Mouse (Mus musculus): ENCODE results near the gene Morn1. TPM values are rescaled to one million over a fixed set of nuclear protein-coding genes. Genes with fewer than 3 reads are reported as not detected.
"Not testable (repeated sequence)": the region's sequence is repeated elsewhere in the genome, so short reads cannot be mapped to it uniquely, and the experiment has no call there.

Gene Morn1
- polyA plus RNA-seq, 1 experiment = 44.0 TPM

DNA sequence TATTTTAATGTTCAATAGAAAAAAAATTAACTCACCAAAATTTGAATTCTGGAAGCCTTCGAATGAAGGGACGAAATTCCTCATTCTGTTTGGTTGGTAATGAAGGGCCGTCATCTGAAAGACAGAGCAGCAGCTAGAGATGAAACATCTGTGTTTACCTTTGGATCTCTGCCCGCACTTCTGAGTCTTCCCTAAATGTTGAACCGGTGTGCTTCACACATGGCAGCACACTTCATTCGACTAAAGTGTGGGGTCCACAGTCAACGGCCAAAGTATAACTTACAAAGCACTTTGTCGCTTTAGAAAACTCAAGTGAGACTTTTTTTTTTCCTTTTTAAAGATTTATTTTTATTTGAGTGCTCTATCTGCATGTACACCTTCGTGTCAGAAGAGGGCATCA lies 9.7 kb upstream of the Morn1 start:
- no peaks in the 10 kb centered on the region for H3K4me1 ChIP-seq (ENCODE audit: control insufficient read depth, insufficient read depth, low read length)
- H3K4me3 ChIP-seq (ENCODE audit: control insufficient read depth, low read depth, low read length) = no peak overlapping the region
- no peak overlapping the region for H3K27ac ChIP-seq (ENCODE audit: control insufficient read depth, insufficient read depth, low read depth, low read length)
- no peak for TF ChIP-seq CTCF (IDR thresholded peaks at IDR 0.05; ENCODE audit: control insufficient read depth, insufficient read depth, insufficient replicate concordance, low read depth, low read length)
- TF ChIP-seq POLR2A (IDR thresholded peaks at IDR 0.05; ENCODE audit: control insufficient read depth, low read depth, low read length) = no peak
- no peaks in the 10 kb centered on the region for H3K27me3 ChIP-seq (ENCODE audit: control insufficient read depth, insufficient read depth, low read length)
- H3K36me3 ChIP-seq (ENCODE audit: control insufficient read depth, insufficient read depth, low read length) = peaks cover 4% of the 10 kb centered on the region; the same call in 1 of the 2 replicates

DNA sequence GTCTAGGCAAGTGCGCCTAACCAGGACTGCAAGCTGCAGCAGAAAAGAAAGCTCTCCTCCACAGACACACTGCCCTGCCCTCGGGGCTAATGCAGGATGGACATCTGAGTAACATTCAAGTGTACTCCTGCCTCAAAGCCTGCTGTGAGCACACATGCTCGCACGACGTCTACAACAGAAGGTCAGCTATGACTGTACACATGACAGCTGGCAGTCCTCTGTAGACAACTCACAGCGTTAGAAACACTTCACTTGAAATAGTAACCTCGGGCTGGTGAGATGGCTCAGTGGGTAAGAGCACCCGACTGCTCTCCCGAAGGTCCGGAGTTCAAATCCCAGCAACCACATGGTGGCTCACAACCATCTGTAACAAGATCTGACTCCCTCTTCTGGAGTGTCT lies 7.6 kb upstream of the Morn1 start:
- H3K36me3 ChIP-seq (ENCODE audit: control insufficient read depth, insufficient read depth, low read length); H3K27ac ChIP-seq (ENCODE audit: control insufficient read depth, insufficient read depth, low read depth, low read length); H3K27me3 ChIP-seq (ENCODE audit: control insufficient read depth, insufficient read depth, low read length); H3K4me3 ChIP-seq (ENCODE audit: control insufficient read depth, low read depth, low read length); H3K4me1 ChIP-seq (ENCODE audit: control insufficient read depth, insufficient read depth, low read length): not testable (repeated sequence)

DNA sequence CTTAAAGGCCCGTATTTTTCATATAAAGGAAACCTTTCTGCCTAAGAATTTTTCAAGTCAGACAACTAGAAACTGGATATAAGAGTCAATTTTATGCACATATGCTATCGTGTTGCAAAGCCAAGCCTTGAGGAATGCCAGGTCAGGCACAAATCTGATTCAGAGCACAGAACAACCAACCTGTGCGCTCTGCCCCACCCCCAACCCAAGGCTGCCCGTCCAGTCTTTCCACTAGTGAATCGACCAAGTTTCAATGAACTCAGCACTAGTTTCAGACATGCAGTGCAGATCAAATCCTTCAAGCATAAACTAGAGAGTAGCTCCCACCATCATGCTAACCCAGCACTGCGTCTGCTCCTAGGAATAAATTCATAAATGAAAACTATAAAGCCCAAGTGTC lies 6.7 kb upstream of the Morn1 start:
- H3K27ac ChIP-seq (ENCODE audit: control insufficient read depth, insufficient read depth, low read depth, low read length) = no peak overlapping the region
- TF ChIP-seq CTCF (IDR thresholded peaks at IDR 0.05; ENCODE audit: control insufficient read depth, insufficient read depth, insufficient replicate concordance, low read depth, low read length) (no peak), POLR2A (IDR thresholded peaks at IDR 0.05; ENCODE audit: control insufficient read depth, low read depth, low read length) (no peak)
- H3K27me3 ChIP-seq (ENCODE audit: control insufficient read depth, insufficient read depth, low read length) = no peaks in the 10 kb centered on the region
- H3K4me1 ChIP-seq (ENCODE audit: control insufficient read depth, insufficient read depth, low read length) = peaks cover under 1% of the 10 kb centered on the region; the same call in 1 of the 2 replicates
- no peak overlapping the region for H3K4me3 ChIP-seq (ENCODE audit: control insufficient read depth, low read depth, low read length)
- H3K36me3 ChIP-seq (ENCODE audit: control insufficient read depth, insufficient read depth, low read length) = peaks cover 2% of the 10 kb centered on the region; the same call in 1 of the 2 replicates

DNA sequence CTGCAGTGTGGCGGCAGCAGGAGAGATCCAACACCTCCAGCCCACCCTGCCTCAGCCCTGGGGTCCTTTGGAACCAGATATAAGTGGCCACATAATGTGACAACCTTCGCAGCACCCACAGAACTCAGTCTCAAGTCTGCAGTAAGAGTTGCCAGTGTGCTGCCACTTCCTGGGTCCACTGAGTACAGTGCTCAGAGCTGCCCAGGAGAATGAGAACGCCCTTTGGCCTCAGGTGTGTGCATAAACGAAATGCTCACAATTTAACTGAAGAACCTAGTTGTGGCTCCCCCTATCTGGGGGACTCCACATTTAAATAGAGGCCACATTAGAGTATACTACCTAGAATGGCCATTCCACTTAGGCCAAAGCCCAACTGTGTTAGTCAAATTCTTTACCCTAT lies 2.8 kb upstream of the Morn1 start:
- no peaks in the 10 kb centered on the region; the same call in 1 of the 2 replicates for H3K27me3 ChIP-seq (ENCODE audit: control insufficient read depth, insufficient read depth, low read length)
- TF ChIP-seq POLR2A (IDR thresholded peaks at IDR 0.05; ENCODE audit: control insufficient read depth, low read depth, low read length) (no peak), CTCF (IDR thresholded peaks at IDR 0.05; ENCODE audit: control insufficient read depth, insufficient read depth, insufficient replicate concordance, low read depth, low read length) (no peak)
- no peak overlapping the region for H3K27ac ChIP-seq (ENCODE audit: control insufficient read depth, insufficient read depth, low read depth, low read length)
- H3K36me3 ChIP-seq (ENCODE audit: control insufficient read depth, insufficient read depth, low read length) = peaks cover 2% of the 10 kb centered on the region; the same call in 1 of the 2 replicates
- H3K4me3 ChIP-seq (ENCODE audit: control insufficient read depth, low read depth, low read length) = no peak overlapping the region
- H3K4me1 ChIP-seq (ENCODE audit: control insufficient read depth, insufficient read depth, low read length) = peaks cover 5% of the 10 kb centered on the region

DNA sequence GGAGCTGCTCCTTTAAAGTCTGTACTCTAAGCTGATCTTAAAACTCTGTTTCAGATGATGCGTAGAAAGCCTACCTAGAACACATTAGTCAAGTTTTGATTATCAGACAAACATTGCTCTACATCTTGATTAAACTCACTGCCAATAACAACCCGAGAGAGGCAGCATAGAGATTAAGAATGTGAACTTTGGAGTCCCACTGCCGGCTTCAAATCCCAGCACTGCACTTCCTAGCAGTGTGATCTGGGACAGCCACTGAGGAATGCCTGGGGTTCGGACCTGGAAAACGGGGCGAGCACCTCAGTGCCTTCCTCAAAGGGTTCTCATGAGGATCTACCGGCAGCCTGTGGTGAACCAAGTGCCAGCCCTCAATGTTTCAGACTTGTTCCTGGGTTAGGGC lies 2.0 kb upstream of the Morn1 start:
- TF ChIP-seq POLR2A (IDR thresholded peaks at IDR 0.05; ENCODE audit: control insufficient read depth, low read depth, low read length) (no peak), CTCF (IDR thresholded peaks at IDR 0.05; ENCODE audit: control insufficient read depth, insufficient read depth, insufficient replicate concordance, low read depth, low read length) (no peak)
- peak overlapping the region; percentile 91 for H3K4me3 ChIP-seq (ENCODE audit: control insufficient read depth, low read depth, low read length)

DNA sequence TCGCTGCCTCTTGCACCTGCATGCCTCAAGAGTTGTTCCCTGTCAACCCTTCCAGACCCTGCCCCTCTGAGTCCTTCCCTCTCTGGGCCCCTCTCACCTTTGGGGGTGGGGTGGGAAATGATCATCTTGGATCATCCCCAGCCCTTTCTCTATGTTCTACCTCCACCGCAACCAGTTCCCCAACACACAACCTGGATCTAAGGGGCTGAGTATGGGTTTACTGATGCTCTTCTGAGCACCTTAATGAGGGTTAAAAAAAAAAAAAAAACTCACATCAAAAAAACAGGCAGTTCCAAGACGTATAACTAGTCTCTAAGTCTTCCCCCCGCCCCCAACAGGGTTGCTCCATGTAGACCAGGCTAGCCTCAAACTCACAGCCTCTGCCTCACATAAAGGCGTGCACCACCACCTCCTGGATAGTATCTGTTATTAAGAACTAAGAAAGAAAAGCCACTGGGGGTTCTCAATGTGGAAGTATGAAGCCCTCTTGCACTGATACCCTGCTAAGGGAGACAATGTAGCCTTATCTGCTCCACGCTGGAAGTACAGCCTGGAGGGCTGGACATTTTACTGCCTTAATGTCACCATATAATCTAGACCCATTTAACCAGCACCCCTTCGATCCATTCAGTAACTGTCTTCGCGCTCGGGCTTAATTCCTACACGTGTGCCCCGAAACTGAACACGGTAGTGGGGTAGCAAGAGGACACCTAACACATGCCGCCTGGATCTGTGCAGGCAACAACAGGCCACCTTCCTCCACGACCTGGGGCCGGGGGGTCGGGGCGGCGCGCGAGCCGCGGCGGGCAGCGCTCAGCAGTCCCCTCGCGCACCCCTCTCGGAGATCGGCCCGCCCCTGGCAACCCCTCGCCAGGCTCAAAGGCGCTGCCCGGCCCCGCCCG lies 920 bp upstream of the Morn1 start:
- peaks cover 5% of the 10 kb centered on the region for H3K4me1 ChIP-seq (ENCODE audit: control insufficient read depth, insufficient read depth, low read length)
- TF ChIP-seq POLR2A (IDR thresholded peaks at IDR 0.05; ENCODE audit: control insufficient read depth, low read depth, low read length) (no peak), CTCF (IDR thresholded peaks at IDR 0.05; ENCODE audit: control insufficient read depth, insufficient read depth, insufficient replicate concordance, low read depth, low read length) (no peak)
- no peaks in the 10 kb centered on the region; the same call in 1 of the 2 replicates for H3K27me3 ChIP-seq (ENCODE audit: control insufficient read depth, insufficient read depth, low read length)
- peak overlapping the region; percentile 91 for H3K4me3 ChIP-seq (ENCODE audit: control insufficient read depth, low read depth, low read length)
- H3K27ac ChIP-seq (ENCODE audit: control insufficient read depth, insufficient read depth, low read depth, low read length) = peak overlapping the region; percentile 88
- peaks cover 2% of the 10 kb centered on the region for H3K36me3 ChIP-seq (ENCODE audit: control insufficient read depth, insufficient read depth, low read length)

More for the DNA sequence above, 2.0 kb upstream of the Morn1 start:
- H3K27me3 ChIP-seq (ENCODE audit: control insufficient read depth, insufficient read depth, low read length) = no peaks in the 10 kb centered on the region; the same call in 1 of the 2 replicates
- H3K36me3 ChIP-seq (ENCODE audit: control insufficient read depth, insufficient read depth, low read length) = peaks cover 2% of the 10 kb centered on the region; the same call in 1 of the 2 replicates
- no peak overlapping the region for H3K27ac ChIP-seq (ENCODE audit: control insufficient read depth, insufficient read depth, low read depth, low read length)
- H3K4me1 ChIP-seq (ENCODE audit: control insufficient read depth, insufficient read depth, low read length) = peaks cover 5% of the 10 kb centered on the region

DNA sequence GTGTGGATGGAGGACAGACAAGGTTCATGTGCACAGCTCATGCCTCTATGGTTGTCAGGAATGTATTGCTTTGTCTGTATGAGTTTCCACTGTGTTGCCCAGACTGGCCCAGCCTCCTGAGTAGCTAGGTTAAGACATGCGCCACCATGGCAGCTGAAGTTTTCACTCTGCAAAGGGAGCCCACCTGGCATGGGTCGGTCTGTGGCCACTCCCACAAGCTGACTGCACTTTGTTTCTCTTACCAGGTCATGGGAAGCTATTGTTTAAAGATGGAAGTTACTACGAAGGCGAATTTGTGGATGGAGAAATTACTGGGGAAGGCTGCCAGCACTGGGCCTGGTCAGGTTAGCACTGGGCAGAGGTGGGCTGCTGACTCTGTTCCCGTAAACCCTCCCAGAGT lies 2.9 kb downstream of the Morn1 start:
- Histone ChIP-seq H3K4me1 (ENCODE audit: control insufficient read depth, insufficient read depth, low read length) (peaks cover 5% of the 10 kb centered on the region), H3K27ac (ENCODE audit: control insufficient read depth, insufficient read depth, low read depth, low read length) (no peak overlapping the region), H3K27me3 (ENCODE audit: control insufficient read depth, insufficient read depth, low read length) (no peaks in the 10 kb centered on the region; the same call in 1 of the 2 replicates), H3K4me3 (ENCODE audit: control insufficient read depth, low read depth, low read length) (no peak overlapping the region), H3K36me3 (ENCODE audit: control insufficient read depth, insufficient read depth, low read length) (peaks cover 2% of the 10 kb centered on the region)
- TF ChIP-seq CTCF (IDR thresholded peaks at IDR 0.05; ENCODE audit: control insufficient read depth, insufficient read depth, insufficient replicate concordance, low read depth, low read length) (no peak), POLR2A (IDR thresholded peaks at IDR 0.05; ENCODE audit: control insufficient read depth, low read depth, low read length) (no peak)
